Mouse (Mus musculus): ENCODE results near the gene Gid8.
A peak's percentile ranks its signal among the peaks of the same experiment; 100 is the strongest.

Gid8 gene

DNA sequence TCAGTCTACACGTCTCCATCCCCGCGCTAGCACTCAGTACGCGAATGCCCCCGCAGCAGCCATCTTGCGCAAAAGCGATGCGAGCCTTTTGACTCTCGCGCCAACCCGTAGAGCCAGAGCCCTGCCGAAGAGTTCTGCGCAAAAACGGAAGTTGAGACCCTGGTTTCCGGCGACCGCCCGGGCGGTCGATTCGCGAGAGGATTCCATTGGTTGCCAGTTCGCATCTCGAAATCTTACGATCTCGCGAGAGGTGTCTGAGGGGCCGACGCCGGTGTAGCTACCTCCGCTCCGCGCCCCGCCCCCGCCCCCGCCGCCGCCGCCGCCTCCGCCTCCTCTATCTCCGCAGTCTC is at the start of gene Gid8, which contains the start of gene Dido1:
Gene Gid8, plus strand, starts transcription at position 195 of the 350 bp plus-strand sequence.
Gene Dido1, minus strand, starts transcription at position 77 of the 350 bp plus-strand sequence.
- peak; percentile 99 for DNase-seq (ENCODE audit: low spot score)

DNA sequence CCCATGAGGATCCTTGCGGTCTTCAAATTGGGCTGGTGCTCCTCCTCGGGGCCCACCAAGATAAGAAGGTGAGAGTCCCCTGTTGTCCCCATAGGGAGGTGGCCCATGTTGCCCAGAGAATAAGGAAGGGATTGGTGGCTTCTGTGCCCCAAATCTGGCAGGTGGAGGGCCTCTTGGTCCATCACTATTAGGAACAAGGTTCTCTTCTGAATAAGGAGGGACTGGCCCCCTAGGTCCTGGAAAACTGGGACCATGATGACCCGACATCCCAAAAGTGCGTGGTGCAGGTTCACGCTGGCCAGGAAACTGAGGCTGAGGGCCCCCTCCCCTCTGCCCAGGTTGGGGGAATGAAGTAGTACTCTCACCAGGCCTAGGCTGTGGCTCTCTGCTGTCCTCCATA is 49.4 kb upstream of the Gid8 start:
- DNase-seq (ENCODE audit: low spot score): no peak

- no peak for DNase-seq (ENCODE audit: low spot score)
Observed at GRCm38 (mm10) chr2:180662008-180662407, 47.9 kb upstream of the Gid8 start.

- DNase-seq (ENCODE audit: low spot score): no peak
Observed at GRCm38 (mm10) chr2:180676706-180677105, 33.2 kb upstream of the Gid8 start.

GRCm38 (mm10) chr2:180678609-180679140 is 31.2 kb upstream of the Gid8 start:
- DNase-seq (ENCODE audit: low spot score): peak; percentile 76

DNA sequence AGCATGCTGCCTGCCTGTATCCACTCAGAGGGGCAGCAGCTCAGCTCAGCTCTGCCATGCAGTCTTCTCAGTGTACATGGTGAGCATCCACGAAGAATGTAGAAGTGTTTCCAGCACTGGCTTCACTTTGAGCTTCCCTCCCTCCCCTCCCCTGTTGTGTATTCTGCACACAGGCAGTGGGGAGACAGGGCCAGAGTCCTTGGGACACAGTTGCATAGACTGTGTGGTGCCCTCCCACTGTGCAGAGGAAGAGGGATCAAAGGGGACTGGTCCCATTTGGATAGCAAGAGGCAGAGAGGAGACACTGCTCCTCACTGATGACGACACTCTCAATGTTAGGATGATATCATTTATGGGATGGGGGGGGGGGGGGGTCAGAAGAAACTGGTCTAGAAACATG is 28.7 kb upstream of the Gid8 start:
- DNase-seq (ENCODE audit: low spot score): no peak

DNA sequence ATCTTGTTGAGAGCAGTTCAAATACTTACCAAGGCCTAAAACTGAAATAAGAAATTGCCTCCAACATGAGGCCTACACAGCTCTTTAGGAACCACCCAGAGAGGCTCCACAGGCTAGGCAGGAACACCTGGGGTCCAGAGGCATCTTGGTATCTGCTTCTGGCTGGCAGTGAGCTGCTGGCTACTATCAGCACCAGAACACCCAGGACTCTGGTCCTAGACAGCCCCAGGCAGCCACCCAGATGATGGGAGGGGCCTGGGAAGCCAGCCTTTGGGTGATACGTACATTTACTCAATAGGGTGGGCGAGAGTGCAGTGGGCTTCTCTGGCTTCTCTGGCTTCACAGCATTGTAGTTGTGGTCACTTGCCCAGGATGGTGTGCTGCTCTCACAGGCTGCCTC is 26.4 kb upstream of the Gid8 start:
- DNase-seq (ENCODE audit: low spot score): no peak

GRCm38 (mm10) chr2:180684031-180684430 is 25.9 kb upstream of the Gid8 start:
- DNase-seq (ENCODE audit: low spot score): no peak

- no peak for DNase-seq (ENCODE audit: low spot score)
Observed at GRCm38 (mm10) chr2:180689841-180690240, 20.1 kb upstream of the Gid8 start.

DNA sequence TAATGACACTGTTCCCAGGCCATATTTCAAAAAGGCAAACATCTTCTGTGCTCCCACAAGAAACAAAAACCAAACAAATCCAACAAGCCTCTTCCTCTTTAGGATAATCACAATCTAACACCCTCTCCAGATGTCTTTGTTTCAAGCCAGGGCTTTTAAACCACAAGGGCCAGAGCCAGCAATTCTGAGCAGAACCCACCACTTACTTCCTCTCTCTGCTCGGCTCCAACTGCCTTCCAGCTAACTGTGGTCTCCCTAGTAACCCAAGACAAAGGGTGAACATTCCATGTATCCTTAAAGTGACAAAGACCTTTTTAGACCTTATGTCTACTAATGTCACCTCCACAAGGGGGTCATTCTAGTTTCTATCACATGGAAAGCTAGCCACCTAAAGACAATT is 17.3 kb upstream of the Gid8 start:
- DNase-seq (ENCODE audit: low spot score): peak; percentile 80

- no peak for DNase-seq (ENCODE audit: low spot score)
Observed at GRCm38 (mm10) chr2:180695176-180695575, 14.7 kb upstream of the Gid8 start.

GRCm38 (mm10) chr2:180700457-180700856 is 9.5 kb upstream of the Gid8 start:
- no peak for DNase-seq (ENCODE audit: low spot score)

DNA sequence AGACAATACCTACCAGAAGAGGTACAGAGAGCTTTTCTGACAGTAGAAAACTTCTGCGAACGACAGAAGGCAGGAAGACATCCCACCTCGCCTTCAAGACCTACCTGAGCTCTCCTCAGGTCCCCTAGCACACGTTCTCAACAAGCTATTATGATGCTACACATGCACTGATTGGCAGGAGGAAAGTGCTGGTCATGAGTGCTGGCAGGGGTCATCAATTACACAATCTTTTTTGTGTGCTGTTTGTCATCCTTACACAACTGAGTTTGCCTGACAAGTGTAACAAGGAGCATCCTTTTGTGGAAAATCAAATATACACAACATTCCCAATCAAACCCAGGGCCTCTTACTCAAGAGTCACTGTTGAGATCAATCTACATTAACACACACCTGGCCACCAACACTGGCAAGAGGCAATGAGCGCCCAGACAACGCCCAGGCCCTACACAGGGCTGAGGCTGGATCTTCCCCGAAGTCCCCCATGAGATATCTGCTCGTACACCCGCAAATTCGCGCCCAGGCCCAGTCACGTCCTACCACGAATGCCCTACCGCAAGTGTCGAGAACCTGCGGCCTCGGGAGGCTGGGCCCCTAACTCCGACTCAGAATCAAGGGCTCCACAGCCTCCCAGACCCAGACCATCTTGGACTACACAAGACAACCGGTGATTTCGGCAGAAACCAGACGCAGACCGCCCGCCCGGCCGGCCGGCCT is 8.7 kb upstream of the Gid8 start:
- no peak for DNase-seq (ENCODE audit: low spot score)

DNA sequence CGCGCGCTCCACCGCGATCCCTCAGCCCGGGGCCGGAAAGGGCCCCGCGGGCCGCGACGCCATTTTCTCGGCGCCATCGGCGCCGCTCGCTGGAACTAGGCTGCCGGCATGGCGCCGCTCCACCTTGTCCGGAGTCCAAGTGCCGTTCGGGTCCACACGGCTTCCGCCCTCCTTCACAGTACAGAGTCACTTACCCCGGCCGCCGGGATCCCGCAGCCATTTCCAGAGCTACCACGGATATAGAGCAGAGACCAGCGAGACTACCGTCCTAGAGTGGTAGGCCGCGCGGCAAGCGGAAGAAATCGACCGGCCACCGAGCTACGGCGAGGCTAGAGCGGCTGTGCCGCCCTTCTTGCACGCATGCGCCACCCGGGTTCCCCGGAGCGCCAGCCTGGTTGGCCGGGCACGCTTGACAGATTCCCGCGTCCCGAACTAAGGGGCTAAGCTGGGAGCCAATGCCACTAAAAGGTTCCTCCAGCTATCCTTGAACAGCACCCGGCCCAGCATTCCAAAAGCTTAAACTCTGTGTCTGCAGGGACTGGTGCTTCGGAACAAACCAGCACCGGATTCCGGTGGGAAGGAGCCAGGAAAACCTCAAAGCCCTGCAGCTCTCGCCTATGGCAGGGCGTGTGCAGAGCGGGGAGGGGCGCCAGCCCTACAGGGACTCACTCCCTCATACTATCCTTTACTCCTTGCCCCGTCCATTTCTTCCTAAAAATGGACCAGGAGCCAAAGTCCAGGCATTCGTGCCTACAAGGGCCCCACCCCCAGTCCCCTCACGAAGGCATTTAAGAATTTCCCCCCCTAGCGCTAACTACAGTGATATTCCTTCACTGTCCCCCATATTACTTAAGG is 7.9 kb upstream of the Gid8 start:
- peak; percentile 96 for DNase-seq (ENCODE audit: low spot score)

- DNase-seq (ENCODE audit: low spot score): no peak
Observed at GRCm38 (mm10) chr2:180702701-180703149, 7.2 kb upstream of the Gid8 start.

DNA sequence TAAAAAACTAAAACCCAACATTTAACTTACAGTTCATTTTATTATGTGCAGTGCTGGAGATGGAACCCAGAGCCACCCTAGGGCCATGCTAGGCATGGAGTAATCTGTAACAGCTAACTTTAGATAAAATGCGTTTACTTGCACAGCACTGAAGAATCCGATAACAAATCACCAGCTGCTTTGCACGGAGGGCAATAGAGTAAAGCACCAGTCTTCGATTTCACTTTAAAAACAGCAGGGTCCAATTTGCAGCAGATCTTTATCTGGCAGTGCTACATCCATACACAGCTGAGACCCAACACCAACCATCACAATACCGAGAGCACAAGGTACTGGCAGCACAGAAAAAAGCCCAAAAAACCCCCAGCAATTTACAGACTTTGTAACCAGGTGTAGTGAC is 6.7 kb upstream of the Gid8 start:
- no peak for DNase-seq (ENCODE audit: low spot score)

DNA sequence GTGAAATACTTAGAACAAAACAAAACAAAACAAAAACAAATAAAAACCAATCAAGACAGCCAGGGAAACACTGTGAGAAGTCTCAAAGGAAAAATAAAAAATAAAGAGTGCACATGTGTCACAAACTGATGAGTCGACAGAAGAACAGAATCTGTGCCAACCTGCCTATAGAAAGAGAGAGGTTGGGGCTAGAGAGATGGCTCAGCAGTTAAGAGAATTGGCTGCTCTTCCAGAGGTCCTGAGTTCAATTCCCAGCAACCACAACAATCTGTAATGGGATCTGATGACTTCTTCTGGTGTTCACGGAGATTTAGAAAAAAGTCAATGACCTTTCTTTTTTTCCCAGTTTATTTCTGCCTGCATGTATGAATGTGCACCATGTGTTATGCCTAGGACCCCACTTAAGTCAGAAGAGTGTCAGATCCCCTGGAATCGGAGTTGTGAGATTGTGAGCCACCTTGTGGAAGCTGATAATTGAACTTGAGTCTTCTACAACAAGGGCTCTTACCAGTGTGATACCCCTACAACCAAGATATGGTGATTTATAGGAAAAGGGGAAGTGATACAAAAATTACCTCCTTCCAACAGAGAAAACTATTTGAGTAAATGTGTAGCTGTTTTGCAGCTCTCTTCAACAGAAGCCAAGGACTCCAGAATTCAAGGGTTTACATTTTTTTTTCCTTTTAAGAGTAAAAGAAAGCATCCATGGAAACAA is 6.1 kb upstream of the Gid8 start:
- no peak for DNase-seq (ENCODE audit: low spot score)

- no peak for DNase-seq (ENCODE audit: low spot score)
Observed at GRCm38 (mm10) chr2:180704591-180704990, 5.3 kb upstream of the Gid8 start.

GRCm38 (mm10) chr2:180705066-180705465 is 4.9 kb upstream of the Gid8 start:
- DNase-seq (ENCODE audit: low spot score): no peak

DNA sequence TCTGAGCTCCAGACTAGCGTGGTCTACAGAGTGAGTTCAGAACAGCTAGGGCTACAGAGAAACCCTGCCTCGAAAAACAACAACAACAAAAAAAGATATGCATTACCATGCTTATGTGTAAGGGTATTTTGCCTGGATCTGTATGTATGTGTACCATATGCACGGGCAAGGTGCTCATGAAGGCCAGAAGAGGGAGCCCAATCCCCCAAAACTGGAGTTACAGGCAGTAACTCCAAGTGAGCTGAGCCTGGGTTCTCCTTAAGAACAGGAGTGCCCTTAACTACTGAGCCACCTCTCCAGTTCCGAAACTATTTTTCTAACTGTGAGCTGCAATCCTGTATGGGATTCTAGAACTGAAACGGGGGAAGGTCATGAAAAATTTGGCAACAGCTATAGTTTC is 3.9 kb upstream of the Gid8 start:
- DNase-seq (ENCODE audit: low spot score): no peak

- no peak for DNase-seq (ENCODE audit: low spot score)
Observed at GRCm38 (mm10) chr2:180709023-180709922, 644 bp upstream of the Gid8 start.
